Mouse (Mus musculus) myocyte (in vitro differentiated cells): ENCODE results near the gene Pacrg.

ENCODE experiments used
- CEBPB ChIP-seq: IDR thresholded peaks from 2 replicates; pipeline ENCODE4 v1.6.1; 2011; ENCODE audit warnings: mild to moderate bottlenecking, moderate library complexity; ENCODE audit not compliant: poor library complexity, insufficient read depth, severe bottlenecking
- POLR2A ChIP-seq: IDR thresholded peaks from one replicate; pipeline ENCODE4 v1.6.1; 2011; ENCODE audit warnings: low read depth, mild to moderate bottlenecking, control low read depth, moderate library complexity; ENCODE audit not compliant: insufficient read length
- REST ChIP-seq: IDR thresholded peaks from one replicate; pipeline ENCODE4 v1.6.1; 2011; ENCODE audit warnings: mild to moderate bottlenecking, control low read depth, moderate library complexity; ENCODE audit not compliant: insufficient read depth, insufficient read length
- USF1 ChIP-seq: IDR thresholded peaks from one replicate; pipeline ENCODE4 v1.6.1; 2011; ENCODE audit warnings: low read depth, mild to moderate bottlenecking, control low read depth, moderate library complexity

DNA sequence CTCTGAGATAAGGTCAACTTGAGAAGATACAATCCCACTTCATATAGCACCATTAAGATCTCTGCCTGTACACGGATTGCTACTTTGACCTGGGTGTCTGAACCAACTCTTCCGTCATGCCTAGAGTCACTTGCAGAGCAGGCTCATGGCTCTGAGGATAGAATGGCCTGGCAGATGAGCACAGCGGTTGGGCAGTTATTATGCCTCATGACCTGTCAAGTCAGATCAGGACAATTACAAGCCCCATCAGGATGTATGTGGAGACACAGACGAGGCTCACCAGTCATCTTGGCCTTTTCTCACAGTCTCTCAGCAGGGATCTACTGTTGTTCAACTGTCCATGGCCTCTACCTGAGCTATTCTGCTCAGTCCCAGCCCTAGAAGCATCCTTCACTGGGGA, 424.0 kb downstream of the Pacrg start:
- TF ChIP-seq POLR2A (no peak), REST (no peak), USF1 (no peak), CEBPB (no peak)
